Mouse (Mus musculus) right cerebral cortex, postnatal 36 days (tissue): Measurements from ENCODE around the gene Scd2.
"Not testable (repeated sequence)": the region's sequence is repeated elsewhere in the genome, so short reads cannot be mapped to it uniquely, and the experiment has no call there.

ENCODE experiments used
- DNase-seq, 2 experiments: peaks; one replicate each; pipeline ENCODE4 v3.0.0; 2022; ENCODE audit warnings: low spot score in 2 of 2, mixed read lengths in 1 of 2

The Scd2 gene

DNA sequence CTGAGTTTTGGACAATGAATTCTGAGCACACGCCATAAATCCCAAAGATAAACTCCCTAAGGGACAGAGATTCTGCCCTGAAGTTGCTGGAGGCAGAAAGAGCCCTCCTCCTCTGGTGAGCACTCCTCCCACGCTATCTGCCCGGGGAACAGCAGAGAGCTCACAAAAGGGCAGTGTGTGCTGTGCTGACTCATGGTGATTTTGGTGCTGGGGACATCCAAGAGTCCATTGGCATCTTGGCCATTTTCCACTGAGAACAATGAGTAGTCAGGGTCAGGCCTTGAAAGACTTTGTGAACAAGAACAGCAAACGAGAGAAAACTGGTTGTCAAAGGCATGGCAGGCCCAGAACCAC is 18.5 kb downstream of the Scd2 start:
- no peak for DNase-seq

DNA sequence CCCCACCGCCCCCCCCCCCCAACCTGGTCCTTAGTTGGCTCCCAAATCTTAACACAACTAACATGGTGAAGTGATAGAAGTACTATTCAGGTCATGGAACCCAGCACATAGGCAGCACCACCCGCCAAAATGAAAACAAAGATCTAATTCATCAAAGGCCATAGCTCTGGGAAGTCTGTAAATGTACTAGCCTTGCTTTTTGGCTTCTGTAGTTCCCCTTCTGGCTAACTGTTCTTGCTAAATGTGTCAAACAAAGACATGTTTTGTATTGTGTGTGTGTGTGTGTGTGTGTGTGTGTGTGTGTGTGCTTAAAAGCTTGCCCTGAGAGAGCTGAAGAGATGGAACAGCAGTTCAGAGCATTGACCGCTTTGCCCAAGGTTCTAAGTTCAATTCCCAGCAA is 19.6 kb downstream of the Scd2 start:
- DNase-seq = no peak

DNA sequence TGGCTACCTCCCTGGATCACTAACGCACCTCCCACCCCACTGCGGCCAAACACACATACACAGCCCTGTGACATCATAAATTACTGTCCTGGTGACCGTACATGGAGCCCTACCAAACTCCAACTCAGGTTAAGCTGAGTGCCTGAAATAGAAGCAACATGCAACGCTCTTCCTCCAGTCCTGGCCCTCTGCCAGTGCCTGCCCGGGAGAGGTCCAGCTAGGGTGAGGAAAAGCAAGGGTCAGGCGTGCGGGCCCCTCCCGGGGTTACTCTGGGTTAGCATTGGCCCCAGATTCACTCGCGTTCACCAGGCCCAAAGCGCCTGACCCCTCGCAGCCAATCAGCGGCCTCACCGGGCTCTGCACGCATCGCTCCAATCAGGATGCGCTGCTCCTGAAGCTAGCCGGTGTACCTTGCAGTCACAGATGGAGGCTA is 20.9 kb downstream of the Scd2 start:
- peak; percentile 82 to 84 for DNase-seq

DNA sequence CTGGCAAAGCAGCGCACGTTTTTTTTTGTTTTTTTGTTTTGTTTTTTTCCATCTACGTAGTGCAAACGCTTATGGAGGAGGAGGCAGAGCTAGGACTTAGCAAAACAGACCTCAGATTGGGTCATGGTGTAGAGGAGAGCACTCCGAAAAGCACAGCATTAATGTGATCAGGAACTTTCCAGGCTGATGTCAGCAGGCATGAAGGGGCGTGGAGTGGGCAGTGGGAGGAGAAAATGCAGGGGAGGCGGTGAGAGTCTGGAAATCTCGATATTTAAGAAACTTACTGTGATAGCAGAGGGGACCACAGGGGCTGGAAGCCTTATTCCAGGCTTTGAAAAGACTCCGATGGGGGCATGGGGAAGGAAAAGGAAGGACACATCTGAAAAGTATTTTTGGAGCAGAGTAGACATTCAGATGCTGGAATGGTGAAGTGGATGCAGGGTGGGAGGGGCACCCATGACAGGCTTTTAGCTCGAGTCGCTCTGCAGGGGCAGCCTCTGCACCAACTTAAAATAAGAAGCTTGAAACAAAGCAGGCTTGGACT is 21.5 kb downstream of the Scd2 start:
- DNase-seq = no peak

DNA sequence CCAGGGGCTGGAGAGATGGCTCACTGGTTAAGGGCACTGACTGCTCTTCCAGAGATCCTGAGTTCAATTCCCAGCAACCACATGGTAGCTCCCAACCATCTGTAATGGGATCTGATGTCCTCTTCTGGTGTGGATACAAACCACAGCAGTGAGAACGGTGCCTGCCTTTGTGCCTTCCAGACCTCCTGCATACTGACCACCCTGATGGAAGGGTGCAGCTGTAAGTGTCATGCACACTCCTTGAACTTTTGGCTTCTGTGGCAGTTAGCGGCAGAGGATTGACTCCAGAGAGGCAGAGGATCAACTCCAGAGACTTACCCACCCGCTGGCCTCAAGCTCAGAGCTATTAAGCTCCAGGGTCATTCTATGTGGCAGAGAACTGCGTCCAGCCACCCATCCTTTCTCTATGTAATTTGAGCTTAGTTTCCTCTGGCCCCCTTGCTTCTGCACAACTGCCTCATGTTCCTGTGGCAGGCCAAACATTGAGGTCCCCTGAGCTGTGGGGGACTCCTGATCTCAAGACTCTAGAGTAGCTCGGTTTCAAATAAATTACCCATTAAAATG is 23.4 kb downstream of the Scd2 start:
- no peak for DNase-seq

DNA sequence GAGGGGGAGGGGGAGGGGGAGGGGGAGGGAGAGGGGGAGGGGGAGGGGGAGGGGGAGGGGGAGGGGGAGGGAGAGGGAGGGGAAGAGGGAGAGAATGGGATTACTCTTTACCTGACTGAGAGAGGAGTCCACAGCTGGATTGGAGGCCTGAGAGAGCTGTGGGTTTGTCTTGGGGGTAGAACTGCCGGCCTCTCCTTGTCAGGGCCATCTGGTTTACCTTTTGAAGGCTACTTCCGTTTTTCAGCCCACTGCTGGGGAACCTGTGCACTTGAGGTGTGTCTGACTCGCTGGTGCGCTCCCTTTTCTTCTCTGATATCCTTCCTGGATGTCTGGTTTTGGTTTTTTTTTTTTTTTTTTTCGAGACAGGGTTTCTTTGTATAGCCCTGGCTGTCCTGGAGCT is 23.9 kb downstream of the Scd2 start:
- DNase-seq = no peak

DNA sequence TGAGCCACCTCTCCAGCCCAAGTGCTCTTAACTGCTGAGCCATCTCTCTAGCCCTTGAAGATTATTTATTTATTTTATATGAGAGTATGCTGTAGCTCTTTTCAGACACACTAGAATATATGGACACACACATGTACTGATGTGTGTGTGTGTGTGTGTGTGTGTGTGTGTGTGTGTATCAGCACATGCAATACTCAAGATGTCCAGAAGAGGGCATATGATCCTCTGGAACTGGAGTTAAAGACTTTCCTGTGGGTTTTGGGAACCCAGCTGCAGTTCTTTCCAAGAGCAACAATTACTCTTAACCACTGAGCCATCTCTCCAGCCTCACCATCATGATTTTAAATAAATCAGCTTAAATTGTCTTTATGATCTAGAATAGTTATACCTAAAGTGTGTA is 25.1 kb downstream of the Scd2 start:
- no peak for DNase-seq

DNA sequence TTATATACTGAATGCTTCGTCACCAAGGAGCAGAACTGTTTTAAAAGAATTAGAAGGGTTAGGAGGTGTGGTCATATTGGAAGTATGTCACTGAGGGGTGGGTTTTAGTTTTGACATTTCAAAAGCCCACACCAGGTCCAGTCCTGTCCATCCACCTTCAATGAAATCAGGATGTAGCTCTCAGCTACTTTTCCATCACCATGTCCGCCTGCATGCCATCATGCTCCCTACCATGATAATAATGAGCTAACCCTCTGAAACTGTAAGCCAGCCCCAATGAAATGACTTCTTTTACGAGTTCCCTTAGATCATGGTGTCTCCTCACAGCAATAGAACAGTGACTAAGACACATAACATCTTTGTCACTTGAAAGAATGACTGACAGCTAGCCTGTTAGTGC is 26.8 kb downstream of the Scd2 start:
- no peak for DNase-seq

DNA sequence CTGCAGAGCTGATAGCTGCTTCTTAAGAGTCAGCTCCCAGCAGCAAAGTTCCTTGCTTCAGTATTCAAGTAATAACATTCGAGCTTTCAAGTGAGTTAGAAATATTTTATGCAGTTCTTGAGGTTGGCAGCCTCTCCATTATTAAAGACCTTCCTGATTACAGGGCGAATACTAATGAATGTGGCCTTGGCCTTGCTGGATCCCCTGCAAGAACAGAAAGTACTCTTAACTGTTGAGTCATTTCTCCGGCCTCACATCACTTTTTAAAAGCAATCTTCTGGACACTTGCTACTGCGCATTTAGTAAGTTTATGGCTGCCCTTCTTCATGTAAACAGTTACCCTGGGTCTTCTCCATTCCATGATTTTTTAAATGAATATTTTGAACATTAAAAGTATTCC is 27.7 kb downstream of the Scd2 start:
- DNase-seq = no peak

DNA sequence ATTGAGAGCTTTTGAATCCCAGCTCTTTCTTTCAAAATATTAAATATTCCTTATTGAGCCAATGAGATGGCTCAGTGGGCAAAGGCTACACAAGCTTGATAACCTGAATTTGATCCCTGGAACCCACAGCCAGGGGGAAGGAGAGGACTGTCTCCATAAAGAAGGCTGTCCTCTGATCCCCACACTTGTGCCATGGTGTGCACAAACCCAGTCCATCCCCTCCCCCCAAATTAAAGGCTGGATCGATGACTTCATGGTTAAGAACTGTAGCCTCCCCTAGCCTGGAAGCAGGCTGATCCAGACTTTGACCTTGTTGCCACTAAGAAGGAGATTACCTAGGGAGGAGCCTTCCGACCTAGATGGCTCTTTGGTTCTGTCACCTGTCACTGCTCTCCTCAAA is 28.2 kb downstream of the Scd2 start:
- no peak for DNase-seq

DNA sequence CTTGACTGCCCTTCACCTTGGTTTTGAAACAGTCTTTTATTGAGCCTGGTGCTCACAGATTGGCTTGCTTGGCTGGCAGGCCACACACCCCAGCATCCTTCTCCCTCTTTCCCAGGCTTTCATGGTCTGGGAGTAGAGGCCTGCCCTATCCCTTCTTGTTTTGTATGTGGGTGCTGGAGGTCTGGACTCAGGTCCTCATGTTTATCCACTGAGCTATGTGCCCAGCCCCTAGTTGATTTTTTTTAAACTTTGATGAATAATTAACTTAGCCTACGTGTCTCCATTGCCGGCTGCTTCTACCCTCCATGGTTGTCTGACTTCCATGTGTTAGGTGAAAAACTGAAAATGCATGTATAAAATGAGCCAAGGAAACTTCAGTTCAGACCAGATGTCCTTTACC is 36.1 kb downstream of the Scd2 start:
- no peak for DNase-seq

DNA sequence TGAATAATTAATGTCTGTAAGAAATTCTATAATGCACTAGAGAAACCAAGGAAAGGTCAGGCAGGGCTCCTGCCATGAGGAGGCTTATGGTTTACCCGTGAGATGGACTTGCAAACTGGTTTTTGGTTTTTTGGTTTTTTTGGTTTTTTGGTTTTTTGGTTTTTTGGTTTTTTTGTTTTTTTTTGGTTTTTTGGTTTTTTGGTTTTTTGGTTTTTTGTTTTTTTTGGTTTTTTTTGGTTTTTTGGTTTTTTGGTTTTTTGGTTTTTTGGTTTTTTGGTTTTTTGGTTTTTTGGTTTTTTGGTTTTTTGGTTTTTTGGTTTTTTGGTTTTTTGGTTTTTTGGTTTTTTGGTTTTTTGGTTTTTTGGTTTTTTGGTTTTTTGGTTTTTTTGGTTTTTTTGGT is 37.7 kb downstream of the Scd2 start:
- not testable (repeated sequence) for DNase-seq

DNA sequence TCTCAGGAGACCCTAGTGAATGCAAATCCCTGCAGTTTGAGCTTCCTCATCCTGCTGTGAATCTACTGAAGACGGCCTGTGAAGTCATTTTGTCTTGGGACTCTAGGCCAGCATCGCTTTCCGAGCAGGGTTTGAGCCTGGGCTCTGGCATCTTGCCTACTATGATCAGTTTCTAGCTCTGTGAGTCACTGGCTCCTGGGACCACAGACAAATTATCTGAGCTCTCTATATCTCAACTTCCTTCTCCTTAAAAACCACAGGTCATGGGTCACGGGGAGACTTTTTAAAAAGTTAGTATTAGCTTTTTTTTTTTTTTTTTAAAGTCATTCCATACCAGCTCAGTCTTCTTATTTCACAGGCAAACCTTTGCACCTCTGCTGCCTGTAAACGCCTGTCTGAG is 38.4 kb downstream of the Scd2 start:
- no peak for DNase-seq

DNA sequence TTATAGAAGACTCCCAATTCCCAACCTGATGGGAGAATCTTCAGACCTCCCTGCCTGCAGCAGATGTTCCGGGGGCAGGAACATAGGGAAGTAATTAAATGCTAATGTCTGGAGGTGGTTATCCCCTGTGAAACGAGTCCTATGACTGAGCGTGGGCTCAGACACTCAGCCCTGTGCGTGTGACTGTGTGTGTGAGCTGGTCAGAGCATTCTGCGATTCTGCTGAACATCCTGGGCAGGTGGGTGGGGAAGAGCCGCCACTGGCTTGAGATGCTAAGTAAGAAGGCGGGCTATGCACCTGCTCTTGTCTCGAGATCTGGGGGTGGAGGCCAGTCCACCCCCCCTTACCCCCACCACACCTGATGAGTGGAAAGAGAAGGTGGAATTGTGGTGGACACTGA is 38.9 kb downstream of the Scd2 start:
- peak; percentile 74 to 84 for DNase-seq

DNA sequence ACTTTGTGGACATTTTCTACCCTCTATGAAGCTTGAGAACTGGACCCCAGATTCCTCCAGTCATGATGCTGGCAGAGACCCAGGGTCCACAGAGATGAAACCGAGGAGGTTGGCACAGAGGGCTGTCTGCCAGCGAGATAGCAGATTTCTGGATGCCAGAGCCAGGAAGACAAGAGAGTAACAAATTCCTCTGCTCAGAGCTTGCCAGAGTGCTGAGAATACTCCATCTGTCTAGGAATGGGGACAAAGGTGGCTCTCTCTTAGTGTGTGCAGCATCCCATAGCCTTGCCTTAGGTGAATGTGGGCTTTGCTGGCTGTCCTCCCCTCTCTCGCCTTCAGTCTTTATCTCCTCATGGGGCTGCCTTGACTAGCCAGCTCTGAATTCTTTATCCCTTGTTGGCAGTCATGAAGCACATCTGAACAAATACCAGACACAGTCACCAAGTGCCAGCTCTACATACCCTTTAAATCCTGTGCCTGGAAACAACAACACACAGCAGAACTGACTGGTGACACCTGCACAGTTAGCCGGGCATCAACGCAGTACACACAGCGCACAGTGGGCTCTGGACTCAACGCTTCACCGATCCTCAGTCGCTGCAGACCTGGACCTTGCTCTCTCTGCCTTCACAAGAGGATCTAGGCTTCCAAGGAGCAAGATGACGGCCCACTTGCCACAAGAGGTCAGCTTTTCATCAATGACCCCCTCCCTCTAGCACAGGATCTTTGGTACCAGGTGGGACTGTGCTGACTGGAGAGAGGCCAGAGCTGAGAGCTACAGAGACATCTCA is 39.6 kb downstream of the Scd2 start, which contains the start of gene Scd4:
TSS of gene Scd4 (plus strand) at position 260 of the 791 bp plus-strand sequence.
- peak in 1 of 2 experiments; percentile 52 for DNase-seq

DNA sequence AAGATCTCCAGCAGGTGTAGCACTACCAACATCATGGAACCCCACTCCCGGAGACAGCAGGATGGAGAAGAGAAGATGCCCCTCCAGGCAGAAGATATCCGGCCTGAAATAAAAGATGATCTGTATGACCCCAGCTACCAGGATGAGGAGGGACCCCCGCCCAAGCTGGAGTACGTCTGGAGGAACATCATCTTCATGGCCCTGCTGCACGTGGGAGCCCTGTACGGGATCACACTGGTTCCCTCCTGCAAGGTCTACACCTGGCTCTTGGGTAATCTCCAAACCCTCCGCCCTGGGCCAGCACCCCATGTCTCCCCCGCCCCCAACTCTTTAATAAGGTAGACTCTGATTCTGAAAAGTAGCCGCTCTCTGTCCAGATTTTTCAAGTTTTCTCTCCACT is 40.5 kb downstream of the Scd2 start:
- DNase-seq = no peak

DNA sequence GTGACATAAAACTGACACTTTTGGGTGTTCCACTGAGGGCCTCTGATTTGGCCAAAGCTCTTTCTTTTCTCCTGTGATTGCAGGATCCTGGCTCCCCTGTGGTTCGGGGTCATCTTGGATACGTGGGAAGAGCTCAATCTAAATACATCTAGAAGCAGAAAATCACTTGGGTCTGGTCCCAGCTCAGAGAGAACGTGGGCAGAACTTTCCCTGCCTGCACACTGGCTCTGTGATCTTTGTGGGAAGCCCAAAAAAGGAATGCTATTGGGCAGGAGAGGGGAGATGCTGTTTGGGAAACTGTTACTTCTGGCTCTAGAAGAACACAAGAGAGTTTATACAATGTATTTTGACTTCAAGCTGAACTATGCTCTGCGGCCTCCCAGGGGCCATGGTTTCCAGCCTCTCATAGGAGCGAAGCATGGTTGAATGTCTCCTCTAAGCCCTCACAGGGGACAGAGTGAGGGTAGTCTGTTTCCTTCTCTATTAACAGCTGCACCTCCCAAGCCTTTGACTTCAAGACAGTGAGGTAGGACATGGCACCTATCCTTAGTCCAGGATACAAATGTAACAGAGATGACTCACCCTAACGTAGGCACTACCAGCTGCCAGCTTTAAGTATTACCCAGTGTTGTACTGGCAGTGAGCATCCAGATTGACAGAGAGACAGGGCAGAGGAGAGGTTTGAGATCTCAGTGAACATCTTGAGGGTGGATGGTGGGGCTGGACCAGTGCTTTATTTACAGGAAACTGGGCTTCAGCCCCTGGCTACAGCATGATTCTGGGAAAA is 42.6 kb downstream of the Scd2 start:
- DNase-seq = peak; percentile 24 to 51

DNA sequence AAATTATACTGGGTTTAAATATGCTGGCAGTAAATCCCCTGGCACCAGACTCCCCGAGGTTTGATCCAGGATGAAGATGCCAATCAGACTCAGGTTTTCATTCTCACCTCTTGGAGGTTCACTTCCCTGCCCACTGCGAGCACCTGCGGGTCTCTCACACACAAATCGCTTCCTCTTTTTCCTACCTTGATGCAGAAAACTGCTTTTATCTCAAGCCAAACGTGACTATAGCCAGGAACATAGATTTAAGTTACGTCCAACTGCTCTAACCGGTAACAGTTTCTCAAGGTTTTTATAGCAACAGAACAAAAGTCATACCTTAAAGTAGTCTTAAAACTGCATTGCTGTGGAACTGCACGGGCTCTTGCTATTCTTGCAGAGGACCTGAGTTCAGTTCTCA is 56.2 kb downstream of the Scd2 start:
- no peak for DNase-seq

DNA sequence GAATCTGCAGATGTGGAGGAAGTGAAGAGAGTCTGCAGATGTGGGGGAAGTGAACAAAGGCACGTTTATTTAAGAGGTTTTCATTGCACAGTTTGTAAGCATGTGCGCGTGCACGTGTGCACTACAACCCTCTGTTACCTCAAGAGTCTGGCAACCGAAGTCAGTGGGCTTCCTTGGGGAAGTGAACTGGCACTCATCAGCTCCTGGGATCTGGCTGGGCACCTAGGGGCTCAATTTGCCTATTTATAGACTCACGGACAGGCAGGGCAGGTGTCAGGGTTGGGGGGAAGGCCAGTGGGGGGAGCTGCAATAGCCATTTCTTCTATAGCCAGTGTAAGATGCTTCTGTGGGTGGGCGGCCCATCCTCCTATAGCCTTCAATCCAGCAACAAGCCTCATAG is 58.3 kb downstream of the Scd2 start:
- DNase-seq = no peak
